Mouse (Mus musculus): ENCODE measurements at regions not wholly inside any gene's neighbourhood (a gene's known extent, or its start where the extent isn't known, plus 50 kb on each side); places are given as distances from the start of the nearest gene placed in this dataset.

DNA sequence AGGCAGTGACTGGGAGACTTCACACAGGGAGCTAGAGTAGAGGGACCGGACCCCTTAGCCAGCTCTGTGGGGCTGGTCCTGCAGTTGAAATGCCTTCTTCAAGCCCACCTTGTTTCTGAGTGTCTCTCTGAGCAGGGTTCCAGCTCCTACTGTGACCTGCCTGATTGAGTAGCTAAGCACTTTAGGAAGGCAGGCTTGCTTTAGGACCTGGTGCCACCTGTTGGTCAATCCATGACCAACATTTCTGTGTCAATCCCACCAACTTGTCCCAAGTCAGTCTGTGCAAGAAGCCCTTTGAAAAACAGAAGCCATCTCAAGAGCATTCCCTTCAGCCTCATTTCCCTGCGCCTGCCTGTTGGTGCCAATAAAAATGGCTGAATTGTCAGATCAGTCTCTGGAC, 108.5 kb downstream of the Cenpf start:
- TF ChIP-seq CTCF (IDR thresholded peaks at IDR 0.05; ENCODE audit: low read depth) (peak; percentile 48), EP300 (IDR thresholded peaks at IDR 0.05; ENCODE audit: low read depth) (no peak)

Measured in liver, embryonic 14.5 days (tissue).